Mouse (Mus musculus) hindbrain, embryonic 13.5 days (tissue): ENCODE measurements around the gene Timm17b. TPM values are rescaled to one million over a fixed set of nuclear protein-coding genes. Genes with fewer than 3 reads are reported as not detected.

Experiments used
- ATAC-seq: fragments of 200-750 bp; cut with Nextera tagmentation; 2 replicates; pipeline ENCODE4 v1.8.0; 2017; ENCODE audit warnings: moderate TSS enrichment; ENCODE audit not compliant: low FRiP score
- H3K27ac ChIP-seq: fragments of 300-500 bp; sonication (generic); 2 replicates; pipeline ENCODE4 v1.5.1; 2015; ENCODE audit warnings: inconsistent platforms, mild to moderate bottlenecking, moderate library complexity
- H3K27me3 ChIP-seq: fragments of 300-500 bp; sonication (generic); 2 replicates; pipeline ENCODE4 v1.6.1; 2015; ENCODE audit warnings: mild to moderate bottlenecking, inconsistent platforms
- H3K36me3 ChIP-seq: fragments of 300-500 bp; sonication (generic); 2 replicates; pipeline ENCODE4 v1.6.1; 2015; ENCODE audit warnings: mild to moderate bottlenecking, inconsistent platforms
- H3K4me1 ChIP-seq: fragments of 300-500 bp; sonication (generic); replicated peaks from 2 replicates; pipeline ENCODE4 v1.6.1; 2015; ENCODE audit warnings: inconsistent platforms
- H3K4me2 ChIP-seq: fragments of 300-500 bp; sonication (generic); 2 replicates; pipeline ENCODE4 v1.6.1; 2015; ENCODE audit warnings: inconsistent platforms, mild to moderate bottlenecking, moderate library complexity
- H3K4me3 ChIP-seq: fragments of 300-500 bp; sonication (generic); 2 replicates; pipeline ENCODE4 v1.5.1; 2015; ENCODE audit warnings: mild to moderate bottlenecking, inconsistent platforms
- H3K9ac ChIP-seq: fragments of 300-500 bp; sonication (generic); 2 replicates; pipeline ENCODE4 v1.6.1; 2015; ENCODE audit warnings: mild to moderate bottlenecking, inconsistent platforms
- H3K9me3 ChIP-seq: fragments of 300-500 bp; sonication (generic); 2 replicates; pipeline ENCODE4 v1.6.1; 2016; ENCODE audit warnings: inconsistent platforms
- WGBS: fragments of 180-500 bp; shearing (Covaris S2); methylation state at CpG from one replicate; pipeline ENCODE4 v1.1.7; 2015; 5-methylcytosine and 5-hydroxymethylcytosine counted together
- polyA plus RNA-seq: library from polyadenylated mRNA; unstranded; fragments of >200 nt; fragmentation: Nextera tagmentation; extraction: Ambion mirVana; gene quantifications from 2 replicates; pipeline ENCODE4 v1.2.1, GENCODE M21; 2015

The Timm17b gene
- 159 and 162 TPM in 2 replicates for polyA plus RNA-seq

- Histone ChIP-seq H3K9ac (peak within 1 kb of the TSS; percentile 73), H3K4me2 (peak within 1 kb of the TSS; percentile 59), H3K9me3 (no peaks in the 10 kb centered on the region; the same call in 1 of the 2 replicates), H3K27ac (peak within 1 kb of the TSS; percentile 90), H3K4me3 (peak within 1 kb of the TSS; percentile 51), H3K36me3 (peaks cover 13% of the 10 kb centered on the region), H3K27me3 (no peaks in the 10 kb centered on the region), H3K4me1 (peaks cover 10% of the 10 kb centered on the region)
- 14% methylated on average over 56 of the region's 62 CpGs for WGBS
- ATAC-seq = peak; percentile 99
Measured at GRCm38 (mm10) chrX:7898880-7899874, at the start of gene Timm17b, which contains the start of gene Pqbp1. Timm17b (plus strand) TSS chrX:7899357. Pqbp1 (minus strand) TSS chrX:7899269.

GRCm38 (mm10) chrX:7854578-7854977 lies 44.6 kb upstream of the Timm17b start:
- no peaks in the 10 kb centered on the region for H3K4me1 ChIP-seq
- no peak for ATAC-seq

GRCm38 (mm10) chrX:7859191-7859753 lies 39.9 kb upstream of the Timm17b start:
- 84% methylated on average over 3 of the region's 3 CpGs for WGBS
- H3K27ac ChIP-seq = no peak overlapping the region
- no peak for ATAC-seq

More at GRCm38 (mm10) chrX:7854578-7854977, 44.6 kb upstream of the Timm17b start:
- Histone ChIP-seq H3K9me3 (no peaks in the 10 kb centered on the region), H3K4me2 (no peak overlapping the region), H3K36me3 (peaks cover 11% of the 10 kb centered on the region), H3K4me3 (no peak overlapping the region), H3K27ac (no peak overlapping the region), H3K9ac (no peak overlapping the region), H3K27me3 (no peaks in the 10 kb centered on the region)
- WGBS = 44% methylated on average over 2 of the region's 2 CpGs

GRCm38 (mm10) chrX:7863181-7863580 lies 36.0 kb upstream of the Timm17b start:
- ATAC-seq = no peak
- Histone ChIP-seq H3K27ac (no peak overlapping the region), H3K4me2 (no peak overlapping the region), H3K4me1 (no peaks in the 10 kb centered on the region), H3K4me3 (no peak overlapping the region), H3K36me3 (peaks cover 14% of the 10 kb centered on the region), H3K9ac (no peak overlapping the region), H3K27me3 (no peaks in the 10 kb centered on the region), H3K9me3 (no peaks in the 10 kb centered on the region)
- WGBS = 74% methylated on average over 1 of the region's 1 CpGs

More at GRCm38 (mm10) chrX:7859191-7859753, 39.9 kb upstream of the Timm17b start:
- Histone ChIP-seq H3K4me2 (no peak overlapping the region), H3K9ac (no peak overlapping the region), H3K9me3 (no peaks in the 10 kb centered on the region), H3K4me1 (no peaks in the 10 kb centered on the region), H3K4me3 (no peak overlapping the region), H3K36me3 (peaks cover 10% of the 10 kb centered on the region), H3K27me3 (no peaks in the 10 kb centered on the region)

GRCm38 (mm10) chrX:7864551-7864950 lies 34.6 kb upstream of the Timm17b start:
- Histone ChIP-seq H3K36me3 (peaks cover 11% of the 10 kb centered on the region), H3K27me3 (no peaks in the 10 kb centered on the region), H3K27ac (no peak overlapping the region), H3K4me3 (no peak overlapping the region), H3K4me2 (no peak overlapping the region), H3K9me3 (no peaks in the 10 kb centered on the region), H3K4me1 (no peaks in the 10 kb centered on the region), H3K9ac (no peak overlapping the region)
- 79% methylated on average over 3 of the region's 3 CpGs for WGBS
- no peak for ATAC-seq

GRCm38 (mm10) chrX:7865343-7865742 lies 33.8 kb upstream of the Timm17b start:
- Histone ChIP-seq H3K4me1 (no peaks in the 10 kb centered on the region), H3K9ac (no peak overlapping the region), H3K36me3 (peaks cover 7% of the 10 kb centered on the region), H3K4me3 (no peak overlapping the region), H3K27me3 (no peaks in the 10 kb centered on the region), H3K4me2 (no peak overlapping the region), H3K27ac (no peak overlapping the region), H3K9me3 (no peaks in the 10 kb centered on the region)
- no peak for ATAC-seq
- 66% methylated on average over 2 of the region's 2 CpGs for WGBS

- Histone ChIP-seq H3K27me3 (no peaks in the 10 kb centered on the region), H3K27ac (no peak overlapping the region), H3K9ac (no peak overlapping the region), H3K36me3 (peaks cover 7% of the 10 kb centered on the region), H3K4me3 (no peak overlapping the region), H3K4me2 (no peak overlapping the region), H3K9me3 (no peaks in the 10 kb centered on the region), H3K4me1 (no peaks in the 10 kb centered on the region)
- no peak for ATAC-seq
- WGBS = 70% methylated on average over 2 of the region's 2 CpGs
Measured at GRCm38 (mm10) chrX:7865786-7866185, 33.4 kb upstream of the Timm17b start.

GRCm38 (mm10) chrX:7867141-7867540 lies 32.0 kb upstream of the Timm17b start:
- Histone ChIP-seq H3K27ac (no peak overlapping the region), H3K9me3 (no peaks in the 10 kb centered on the region), H3K9ac (no peak overlapping the region), H3K4me1 (no peaks in the 10 kb centered on the region), H3K4me3 (no peak overlapping the region), H3K36me3 (peaks cover 8% of the 10 kb centered on the region), H3K27me3 (no peaks in the 10 kb centered on the region), H3K4me2 (no peak overlapping the region)
- ATAC-seq = no peak
- 100% methylated on average over 1 of the region's 1 CpGs for WGBS

GRCm38 (mm10) chrX:7868506-7868905 lies 30.7 kb upstream of the Timm17b start:
- Histone ChIP-seq H3K4me2 (no peak overlapping the region), H3K27me3 (no peaks in the 10 kb centered on the region), H3K9ac (no peak overlapping the region), H3K27ac (no peak overlapping the region), H3K4me1 (no peaks in the 10 kb centered on the region), H3K9me3 (no peaks in the 10 kb centered on the region), H3K4me3 (no peak overlapping the region), H3K36me3 (peaks cover 21% of the 10 kb centered on the region)
- 41% methylated on average over 2 of the region's 2 CpGs for WGBS
- no peak for ATAC-seq

GRCm38 (mm10) chrX:7869826-7870225 lies 29.3 kb upstream of the Timm17b start:
- H3K9ac ChIP-seq = no peak overlapping the region
- ATAC-seq = no peak
- H3K27me3 ChIP-seq = no peaks in the 10 kb centered on the region
- no peak overlapping the region for H3K4me3 ChIP-seq
- H3K9me3 ChIP-seq = no peaks in the 10 kb centered on the region
- H3K27ac ChIP-seq = no peak overlapping the region
- no peak overlapping the region for H3K4me2 ChIP-seq
- no peaks in the 10 kb centered on the region for H3K4me1 ChIP-seq
- WGBS = 42% methylated on average over 3 of the region's 3 CpGs
- H3K36me3 ChIP-seq = peaks cover 31% of the 10 kb centered on the region

- Histone ChIP-seq H3K27ac (peak within 1 kb of the TSS; percentile 76), H3K4me2 (peak within 1 kb of the TSS; percentile 71), H3K36me3 (peaks cover 19% of the 10 kb centered on the region), H3K9me3 (no peaks in the 10 kb centered on the region), H3K9ac (peak within 1 kb of the TSS; percentile 72), H3K4me1 (peaks cover 19% of the 10 kb centered on the region), H3K4me3 (peak within 1 kb of the TSS; percentile 50), H3K27me3 (no peaks in the 10 kb centered on the region)
- peak; percentile 92 for ATAC-seq
- 27% methylated on average over 37 of the region's 38 CpGs for whole genome bisulfite sequencing
Measured at GRCm38 (mm10) chrX:7878007-7878419, 21.1 kb upstream of the Timm17b start, which contains the start of gene Pim2. Pim2 (plus strand) TSS chrX:7878262.

GRCm38 (mm10) chrX:7878495-7878894 lies 20.7 kb upstream of the Timm17b start:
- Histone ChIP-seq H3K4me1 (peaks cover 19% of the 10 kb centered on the region), H3K9ac (peak overlapping the region; percentile 72), H3K4me3 (peak overlapping the region; percentile 50), H3K9me3 (no peaks in the 10 kb centered on the region), H3K27ac (peak overlapping the region; percentile 76; the same call in 1 of the 2 replicates), H3K36me3 (peaks cover 15% of the 10 kb centered on the region), H3K27me3 (no peaks in the 10 kb centered on the region), H3K4me2 (peak overlapping the region; percentile 71)
- peak; percentile 37 for ATAC-seq
- 15% methylated on average over 21 of the region's 21 CpGs for WGBS
